Mouse (Mus musculus) adrenal gland, adult 18-20 months (tissue): ENCODE results near the gene Hectd3. TPM values are rescaled to one million over a fixed set of nuclear protein-coding genes. Genes with fewer than 3 reads are reported as not detected.
A peak's percentile ranks its signal among the peaks of the same experiment; 100 is the strongest.

Experiments
- DNase-seq, 2 experiments: peaks; one replicate each; pipeline ENCODE4 v3.0.0; 2021 to 2022; ENCODE audit warnings: low spot score in 2 of 2
- long read RNA-seq, 2 experiments: library from polyadenylated mRNA; stranded (forward); transcript quantifications; one replicate each; pipeline ENCODE4 v2.0.0; 2021
- total RNA-seq, 2 experiments: library from RNA; stranded (reverse); gene quantifications; 1 replicate in 1 of 2; 2 replicates in 1 of 2; pipeline ENCODE4 v1.2.3; 2021

The Hectd3 gene
- total RNA-seq = 10 to 100 TPM; 26.7 to 28.0 TPM
- long read RNA-seq, experiment 1, full-length matches to known transcripts = 36 of 42 reads
- long read RNA-seq, experiment 1, partial matches to known transcripts = 1 of 42 reads
- long read RNA-seq, experiment 1, other reads (novel, unspliced or antisense) = 5 of 42 reads
- long read RNA-seq, experiment 2, full-length matches to known transcripts = 52 of 60 reads
- long read RNA-seq, experiment 2, partial matches to known transcripts = 2 of 60 reads
- long read RNA-seq, experiment 2, other reads (novel, unspliced or antisense) = 6 of 60 reads

DNA sequence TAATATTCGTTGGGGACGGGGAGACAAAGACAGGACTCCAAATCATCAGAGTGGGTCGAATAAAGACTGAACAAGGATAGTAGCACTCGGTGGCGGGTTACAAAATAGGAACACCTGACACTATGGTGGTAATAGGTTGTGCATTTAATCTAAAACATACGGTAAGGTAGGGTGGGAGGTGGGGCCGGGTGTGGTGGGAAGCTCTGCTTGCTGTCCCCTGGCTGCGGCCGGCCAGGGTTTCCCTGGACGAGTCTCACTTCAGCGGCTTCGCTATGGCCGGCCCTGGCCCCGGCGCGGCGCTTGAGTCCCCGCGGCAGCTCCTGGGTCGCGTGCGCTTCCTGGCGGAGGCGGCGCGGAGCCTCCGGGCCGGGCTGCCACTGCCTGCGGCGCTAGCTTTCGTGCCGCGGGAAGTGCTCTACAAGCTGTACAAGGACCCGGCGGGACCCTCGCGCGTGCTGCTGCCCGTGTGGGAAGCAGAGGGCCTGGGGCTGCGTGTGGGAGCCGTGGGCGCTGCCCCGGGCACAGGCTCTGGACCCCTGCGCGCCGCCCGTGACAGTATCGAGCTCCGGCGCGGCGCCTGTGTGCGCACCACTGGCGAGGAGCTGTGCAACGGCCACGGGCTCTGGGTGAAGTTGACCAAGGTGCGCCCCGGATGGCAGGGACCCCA lies at the start of gene Hectd3:
Gene Hectd3, plus strand, starts transcription at position 187 of the 667 bp plus-strand sequence.
- DNase-seq = peak; percentile 51 to 61

DNA sequence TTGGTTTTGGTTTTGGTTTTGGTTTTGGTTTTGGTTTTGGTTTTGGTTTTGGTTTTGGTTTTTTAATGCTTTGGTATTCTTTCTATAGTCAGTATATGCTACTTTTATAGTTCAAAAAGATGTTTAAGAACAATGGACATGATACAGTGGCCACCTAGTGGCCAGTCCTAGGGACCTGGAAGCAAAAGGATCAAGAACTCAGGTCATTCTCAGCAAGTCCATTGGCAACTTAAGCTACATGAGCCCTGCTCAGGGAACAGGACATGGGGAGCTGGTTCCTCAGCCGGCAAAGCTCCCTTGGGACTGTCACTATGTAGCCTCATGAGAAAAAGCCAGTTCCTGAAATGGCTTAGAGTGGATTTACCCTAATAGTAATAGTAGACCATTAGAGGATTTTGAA lies 43.5 kb upstream of the Hectd3 start:
- DNase-seq = no peak

DNA sequence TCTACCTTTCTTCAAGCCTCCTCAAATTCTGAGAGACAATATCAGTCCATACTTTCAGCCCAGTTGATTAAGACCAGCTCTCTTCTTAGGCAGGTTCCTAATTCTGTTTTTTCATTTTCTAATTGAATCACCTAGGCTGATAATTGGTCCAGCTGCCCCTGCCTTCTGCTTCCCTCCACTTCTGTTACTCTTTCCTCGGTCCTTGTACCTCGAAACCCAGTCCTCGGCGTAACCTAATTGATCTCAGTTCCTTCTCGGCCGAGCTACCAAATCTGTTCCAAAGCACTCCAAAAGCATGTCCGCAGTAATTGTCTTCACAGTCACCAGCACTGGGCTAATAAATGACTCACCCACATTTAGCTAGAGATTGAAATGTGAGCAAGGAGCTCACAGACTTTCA lies 40.2 kb upstream of the Hectd3 start:
- DNase-seq = no peak

GRCm38 (mm10) chr4:116976503-116976902 lies 18.6 kb upstream of the Hectd3 start:
- no peak for DNase-seq

GRCm38 (mm10) chr4:116985681-116986080 lies 9.4 kb upstream of the Hectd3 start:
- no peak for DNase-seq

GRCm38 (mm10) chr4:116986400-116987121 lies 8.6 kb upstream of the Hectd3 start:
- DNase-seq = peak; percentile 56 to 66

- DNase-seq = no peak
These were observed 8.0 kb upstream of the Hectd3 start for GRCm38 (mm10) chr4:116987122-116987456.

- no peak for DNase-seq
These were observed 5.4 kb upstream of the Hectd3 start for GRCm38 (mm10) chr4:116989731-116990130.

DNA sequence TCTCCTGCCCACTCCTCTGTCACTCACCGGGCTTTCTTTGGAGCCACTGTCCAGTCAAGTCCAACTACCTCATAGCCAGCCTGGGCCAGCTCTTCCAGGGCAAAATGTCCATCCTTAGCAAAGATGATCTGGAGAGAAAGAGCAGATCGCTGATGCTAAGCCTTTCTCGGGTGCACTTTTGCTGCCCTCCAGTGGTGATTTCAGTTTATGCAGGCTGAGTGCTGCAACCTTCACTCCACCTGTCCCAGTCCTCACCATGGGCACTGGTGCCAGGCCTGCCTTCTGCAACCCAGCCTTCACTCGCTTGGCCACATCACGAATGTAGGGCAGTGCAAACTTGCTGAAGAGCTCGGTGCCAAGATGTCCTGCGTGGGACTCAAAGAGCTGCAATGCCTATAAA lies 3.8 kb upstream of the Hectd3 start:
- DNase-seq = peak; percentile 78 to 80

GRCm38 (mm10) chr4:116993672-116994621 lies 1.2 kb upstream of the Hectd3 start, which contains the start of gene Urod:
Urod (minus strand) TSS chr4:116994413.
- DNase-seq = peak; percentile 86 to 89

- peak; percentile 31 to 49 for DNase-seq
These were observed 650 bp downstream of the Hectd3 start for GRCm38 (mm10) chr4:116995798-116996135.

- DNase-seq = no peak
These were observed 4.5 kb downstream of the Hectd3 start for GRCm38 (mm10) chr4:116999513-117000154.

DNA sequence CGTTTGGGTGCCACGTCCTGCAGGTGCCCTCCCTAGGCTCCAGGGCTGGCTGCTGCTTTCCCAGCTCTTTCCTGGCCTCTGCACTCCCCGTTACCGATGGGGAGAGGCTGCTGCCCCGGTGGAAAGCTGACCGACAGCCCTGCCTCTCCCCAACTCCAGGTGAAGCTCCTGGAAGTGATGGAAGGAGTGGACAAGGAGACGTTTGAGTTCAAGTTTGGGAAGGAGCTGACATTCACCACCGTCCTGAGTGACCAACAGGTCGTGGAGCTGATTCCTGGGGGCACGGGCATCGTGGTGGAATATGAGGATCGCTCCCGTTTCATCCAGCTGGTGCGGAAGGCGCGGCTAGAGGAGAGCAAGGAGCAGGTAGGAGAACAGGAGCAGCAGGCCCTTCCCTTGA lies 6.8 kb downstream of the Hectd3 start:
- no peak for DNase-seq

GRCm38 (mm10) chr4:117002543-117003521 lies 7.7 kb downstream of the Hectd3 start:
- DNase-seq = peak in 1 of 2 experiments; percentile 44

GRCm38 (mm10) chr4:117004649-117005048 lies 9.5 kb downstream of the Hectd3 start:
- no peak for DNase-seq

DNA sequence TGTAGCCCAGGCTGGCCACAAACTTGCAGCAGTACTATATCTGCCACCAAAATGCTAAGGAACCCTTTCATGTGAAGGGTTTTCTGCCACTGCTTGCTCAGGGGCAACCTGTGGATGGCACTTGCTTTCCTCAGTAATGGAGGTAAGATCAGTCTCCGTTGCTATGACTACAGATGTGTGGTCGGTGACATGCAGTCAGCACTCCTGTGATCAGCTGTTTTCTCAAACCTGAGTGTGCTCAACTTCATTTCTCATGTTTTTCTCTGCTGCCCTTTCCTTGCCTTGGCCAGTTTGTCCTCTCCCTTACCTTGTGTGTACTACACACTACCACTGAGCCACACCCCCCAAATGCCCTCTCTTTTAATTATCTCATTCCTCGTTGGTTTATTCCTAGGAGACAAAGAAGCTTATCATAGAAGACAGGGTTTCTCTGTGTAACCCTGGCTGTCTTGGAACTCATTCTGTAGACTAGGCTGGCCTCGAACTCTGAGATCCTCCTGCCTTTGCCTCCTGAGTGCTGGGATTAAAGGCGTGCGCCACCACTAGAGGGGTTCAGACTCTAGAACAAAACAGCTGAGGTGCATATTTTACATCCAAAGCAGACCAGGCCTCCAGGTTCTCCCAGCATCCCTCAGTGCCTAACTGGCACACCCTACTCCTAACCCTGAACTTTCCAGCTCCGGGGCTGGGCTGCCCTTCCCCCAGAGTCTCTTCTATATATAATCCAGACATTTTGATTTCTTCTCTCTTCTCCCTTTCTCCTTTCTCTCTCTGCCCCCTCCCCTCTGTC lies 10.7 kb downstream of the Hectd3 start:
- no peak for DNase-seq

GRCm38 (mm10) chr4:117007058-117007457 lies 11.9 kb downstream of the Hectd3 start:
- DNase-seq = no peak

DNA sequence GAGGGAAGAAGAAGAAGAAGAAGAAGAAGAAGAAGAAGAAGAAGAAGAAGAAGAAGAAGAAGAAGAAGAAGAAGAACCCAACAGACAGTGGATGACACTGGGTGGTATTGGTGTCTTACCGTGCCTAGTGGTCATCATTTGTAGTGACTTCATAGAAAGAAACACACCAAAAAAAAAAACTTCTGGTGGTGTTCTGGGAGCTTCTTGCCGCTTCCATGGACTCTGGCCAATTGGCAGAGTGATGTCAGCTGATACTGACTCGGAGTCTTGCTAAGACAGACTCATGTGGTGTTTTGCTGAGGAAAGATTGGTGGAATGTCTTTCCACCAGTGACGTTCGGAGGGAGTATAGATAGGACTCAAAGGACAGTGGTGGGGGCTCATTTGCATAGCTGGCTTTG lies 15.1 kb downstream of the Hectd3 start:
- no peak for DNase-seq

- DNase-seq = no peak
These were observed 18.5 kb downstream of the Hectd3 start for GRCm38 (mm10) chr4:117013596-117013995.
